Mouse (Mus musculus) MEL-GATA-1-ER (cell line): ENCODE measurements around the gene Creld1.

Source experiments
- DNase-seq: peaks from one replicate; pipeline ENCODE4 v3.0.0-alpha.2; 2012; ENCODE audit warnings: low read depth; ENCODE audit errors: extremely low read depth

Gene Creld1

GRCm38 (mm10) chr6:113483100-113483615 is at the start of gene Creld1:
Gene Creld1, plus strand, starts transcription at chr6:113483297.
- peak; percentile 94 for DNase-seq

- DNase-seq: no peak
Measured at GRCm38 (mm10) chr6:113433661-113434060, 49.4 kb upstream of the Creld1 start.

- no peak for DNase-seq
Measured at GRCm38 (mm10) chr6:113434691-113435090, 48.4 kb upstream of the Creld1 start.

- no peak for DNase-seq
Measured at GRCm38 (mm10) chr6:113435664-113436205, 47.4 kb upstream of the Creld1 start, which contains the start of gene Cidec. Gene Cidec, minus strand, starts transcription at chr6:113435760.

GRCm38 (mm10) chr6:113437135-113437534 is 46.0 kb upstream of the Creld1 start:
- no peak for DNase-seq

- no peak for DNase-seq
Measured at GRCm38 (mm10) chr6:113438721-113439430, 44.2 kb upstream of the Creld1 start.

GRCm38 (mm10) chr6:113440686-113441085 is 42.4 kb upstream of the Creld1 start:
- DNase-seq: no peak

GRCm38 (mm10) chr6:113441147-113441680 is 41.9 kb upstream of the Creld1 start:
- DNase-seq: peak; percentile 81

GRCm38 (mm10) chr6:113442087-113442441 is 41.0 kb upstream of the Creld1 start:
- no peak for DNase-seq

GRCm38 (mm10) chr6:113442442-113443090 is 40.5 kb upstream of the Creld1 start, which contains the start of gene Jagn1:
Gene Jagn1, plus strand, starts transcription at chr6:113442569.
- peak; percentile 86 for DNase-seq

- no peak for DNase-seq
Measured at GRCm38 (mm10) chr6:113443091-113443490, 40.0 kb upstream of the Creld1 start.

- no peak for DNase-seq
Measured at GRCm38 (mm10) chr6:113444207-113444965, 38.7 kb upstream of the Creld1 start.

- no peak for DNase-seq
Measured at GRCm38 (mm10) chr6:113447639-113448038, 35.5 kb upstream of the Creld1 start.

GRCm38 (mm10) chr6:113451839-113452238 is 31.3 kb upstream of the Creld1 start:
- DNase-seq: no peak

- DNase-seq: no peak
Measured at GRCm38 (mm10) chr6:113455007-113455406, 28.1 kb upstream of the Creld1 start.

GRCm38 (mm10) chr6:113457952-113458534 is 25.1 kb upstream of the Creld1 start, which contains the start of gene Il17re:
Gene Il17re, plus strand, starts transcription at chr6:113458484.
- DNase-seq: no peak

GRCm38 (mm10) chr6:113458635-113459034 is 24.5 kb upstream of the Creld1 start:
- no peak for DNase-seq

- DNase-seq: no peak
Measured at GRCm38 (mm10) chr6:113464040-113464439, 19.1 kb upstream of the Creld1 start.

GRCm38 (mm10) chr6:113465602-113466001 is 17.5 kb upstream of the Creld1 start:
- DNase-seq: no peak

GRCm38 (mm10) chr6:113468512-113468911 is 14.6 kb upstream of the Creld1 start:
- DNase-seq: no peak

- DNase-seq: peak; percentile 40
Measured at GRCm38 (mm10) chr6:113469021-113469420, 14.1 kb upstream of the Creld1 start.
